ENCODE assay signal across 8 mouse cellular contexts in genomic region chr14:100477595-100478380, GRCm38 (mm10).
DNase-seq lines count a peak whose midpoint lies in the region; ATAC-seq and TF ChIP-seq lines count a peak whose summit lies in the region.

No protein-coding gene starts in this region.

- TF ChIP-seq CTCF in kidney, adult 2 months (conservative IDR thresholded peaks at IDR 0.05; ENCODE audit: insufficient read depth, insufficient read length, low read depth, low read length) = no peak
- no peak for TF ChIP-seq CTCF in liver, embryonic 14.5 days (IDR thresholded peaks at IDR 0.05; ENCODE audit: low read depth)

- TF ChIP-seq POLR2A in kidney, adult 2 months (IDR thresholded peaks at IDR 0.05; ENCODE audit: low read depth, low read length) = no peak

- H3K27ac ChIP-seq in embryonic facial prominence, embryonic 14.5 days (replicated peaks; ENCODE audit: low read depth, low read length) = no peak overlapping the region
- no peak overlapping the region for H3K27ac ChIP-seq in kidney, adult 2 months (ENCODE audit: insufficient read depth, low read depth, low read length)
- no peak overlapping the region for H3K27ac ChIP-seq in liver, embryonic 14.5 days
- no peak overlapping the region for H3K27ac ChIP-seq in stomach, embryonic 15.5 days

- no peak for TF ChIP-seq EP300 in liver, embryonic 14.5 days (IDR thresholded peaks at IDR 0.05; ENCODE audit: low read depth)

- WGBS in embryonic facial prominence, embryonic 14.5 days = 5% methylated on average over 22 of the region's 22 CpGs
- 13% methylated on average over 22 of the region's 22 CpGs for WGBS in kidney, adult 2 months
- WGBS in liver, embryonic 14.5 days (ENCODE audit: insufficient replicate concordance) = 9% methylated on average over 22 of the region's 22 CpGs
- 5% methylated on average over 22 of the region's 22 CpGs for whole genome bisulfite sequencing in stomach, embryonic 15.5 days

- no peaks in the 10 kb centered on the region for H3K4me1 ChIP-seq in embryonic facial prominence, embryonic 14.5 days (ENCODE audit: control insufficient read depth, insufficient read depth, low read length)
- 0 out of 2 replicates have a peak, but pooled peaks cover 3% of the 10 kb centered on the region for H3K4me1 ChIP-seq in kidney, adult 2 months (ENCODE audit: control insufficient read depth, insufficient read depth, low read length)
- no peaks in the 10 kb centered on the region for H3K4me1 ChIP-seq in liver, embryonic 14.5 days (replicated peaks; ENCODE audit: control insufficient read depth in 2 of 2, insufficient read depth in 2 of 2, low read length in 1 of 2)
- no peaks in the 10 kb centered on the region for H3K4me1 ChIP-seq in stomach, embryonic 15.5 days

- no peaks in the 10 kb centered on the region for H3K27me3 ChIP-seq in embryonic facial prominence, embryonic 14.5 days (replicated peaks; ENCODE audit: control insufficient read depth, insufficient read depth, low read length)
- H3K27me3 ChIP-seq in kidney, adult 2 months (replicated peaks; ENCODE audit: control insufficient read depth, insufficient read depth, low read length) = peaks cover 2% of the 10 kb centered on the region; the same call in 1 of the 2 replicates
- no peaks in the 10 kb centered on the region for H3K27me3 ChIP-seq in liver, embryonic 14.5 days (ENCODE audit: control insufficient read depth, insufficient read depth, low read length)
- no peaks in the 10 kb centered on the region for H3K27me3 ChIP-seq in stomach, embryonic 15.5 days (replicated peaks)

- no peaks in the 10 kb centered on the region for H3K9me3 ChIP-seq in embryonic facial prominence, embryonic 14.5 days (ENCODE audit: control insufficient read depth, low read length)
- no peaks in the 10 kb centered on the region for H3K9me3 ChIP-seq in liver, embryonic 14.5 days (ENCODE audit: control insufficient read depth, low read length)
- H3K9me3 ChIP-seq in stomach, embryonic 15.5 days = no peaks in the 10 kb centered on the region

- H3K36me3 ChIP-seq in embryonic facial prominence, embryonic 14.5 days (ENCODE audit: control insufficient read depth, insufficient read depth, low read length) = no peaks in the 10 kb centered on the region
- H3K36me3 ChIP-seq in kidney, adult 2 months (ENCODE audit: control insufficient read depth, insufficient read depth, low read length) = no peaks in the 10 kb centered on the region
- H3K36me3 ChIP-seq in liver, embryonic 14.5 days (replicated peaks; ENCODE audit: control insufficient read depth, insufficient read depth, low read depth) = no peaks in the 10 kb centered on the region
- H3K36me3 ChIP-seq in stomach, embryonic 15.5 days = no peaks in the 10 kb centered on the region

- peak; percentile 44 for DNase-seq in layer of hippocampus, adult 9-11 months
- DNase-seq in layer of hippocampus, adult 8-10 months (ENCODE audit: low spot score in 2 of 2) = no peak
- peak; percentile 87 for DNase-seq in embryonic facial prominence, embryonic 14.5 days (ENCODE audit: low spot score)
- peak; percentile 33 for DNase-seq in kidney, adult 2 months
- no peak for DNase-seq in liver, embryonic 14.5 days (ENCODE audit: low read depth in 3 of 3, low spot score in 3 of 3)
- no peak for DNase-seq in urinary bladder, postnatal 25 days (ENCODE audit: low spot score)

- H3K4me2 ChIP-seq in embryonic facial prominence, embryonic 14.5 days (ENCODE audit: low read depth, low read length) = peak overlapping the region; percentile 70
- peak overlapping the region; percentile 47 for H3K4me2 ChIP-seq in liver, embryonic 14.5 days (ENCODE audit: low read depth)
- peak overlapping the region; percentile 71 for H3K4me2 ChIP-seq in stomach, embryonic 15.5 days

- ATAC-seq in embryonic facial prominence, embryonic 14.5 days (ENCODE audit: low read depth) = peak; percentile 95
- ATAC-seq in liver, embryonic 14.5 days (ENCODE audit: insufficient read depth) = no peak
- peak; percentile 79 for ATAC-seq in stomach, embryonic 15.5 days (ENCODE audit: insufficient read depth, low FRiP score, low read depth)
- no peak for ATAC-seq in megakaryocyte, adult 5-6 weeks (ENCODE audit: poor library complexity, severe bottlenecking)

- H3K9ac ChIP-seq in embryonic facial prominence, embryonic 14.5 days (ENCODE audit: low read depth, low read length) = peak overlapping the region; percentile 51
- H3K9ac ChIP-seq in liver, embryonic 14.5 days (replicated peaks) = no peak overlapping the region
- H3K9ac ChIP-seq in stomach, embryonic 15.5 days = no peak overlapping the region

- H3K4me3 ChIP-seq in embryonic facial prominence, embryonic 14.5 days (ENCODE audit: low read depth, low read length) = peak overlapping the region; percentile 38
- H3K4me3 ChIP-seq in kidney, adult 2 months (ENCODE audit: insufficient read depth, low read depth, low read length) = peak overlapping the region; percentile 41
- peak overlapping the region; percentile 8 to 28; a peak in 3 of 4 replicates for H3K4me3 ChIP-seq in liver, embryonic 14.5 days (ENCODE audit: insufficient read depth in 1 of 2, low read depth in 2 of 2, low read length in 2 of 2)
- peak overlapping the region; percentile 37 for H3K4me3 ChIP-seq in stomach, embryonic 15.5 days (replicated peaks)

Comparison
In these comparisons a context has a peak if more than half of its experiments do, and no peak if none do; other contexts are left out.
1. DNase-seq: peak in layer of hippocampus, adult 9-11 months (single experiment), embryonic facial prominence, embryonic 14.5 days (single experiment) and kidney, adult 2 months (single experiment); none in layer of hippocampus, adult 8-10 months (0 of 2), liver, embryonic 14.5 days (0 of 3) and urinary bladder, postnatal 25 days (single experiment).
2. ATAC-seq: peak in embryonic facial prominence, embryonic 14.5 days (single experiment) and stomach, embryonic 15.5 days (single experiment); none in liver, embryonic 14.5 days (single experiment) and megakaryocyte, adult 5-6 weeks (single experiment).
3. Peak in every context shown above with its lines, with median percentiles within 50 percentile points of each other: H3K4me2 ChIP-seq and H3K4me3 ChIP-seq.